Comparison of ENCODE assay signal across 8 mouse cellular contexts in genomic region chr5:137333512-137334174, GRCm38 (mm10). TPM values are rescaled to one million over a fixed set of nuclear protein-coding genes. Genes with fewer than 3 reads are reported as not detected.
DNase-seq lines count a peak whose midpoint lies in the region; ATAC-seq and TF ChIP-seq lines count a peak whose summit lies in the region.

Gene Slc12a9, minus strand, starts transcription at chr5:137333597.

- H3K4me3 ChIP-seq in cortical plate, adult 2 months (ENCODE audit: insufficient read depth, low read length): peak within 1 kb of the TSS; percentile 47

- H3K27ac ChIP-seq in cortical plate, adult 2 months (ENCODE audit: insufficient read depth, low read length): no peak within 1 kb of the TSS

- peak; percentile 97 for ATAC-seq in activated CD4-positive, CD25-positive, alpha-beta regulatory T cell, adult 4 months
- ATAC-seq in megakaryocyte progenitor cell, adult 5-6 weeks (replicated peaks; ENCODE audit: poor library complexity): peak; percentile 96

- peak; percentile 90 to 92 for DNase-seq in gastrocnemius, adult 8-10 months (ENCODE audit: low spot score in 2 of 2)
- DNase-seq in induced T-regulatory cell, adult 2 months (ENCODE audit: low read depth): peak; percentile 98
- peak; percentile 85 to 95 for DNase-seq in left cerebral cortex, adult 9 months (ENCODE audit: low spot score in 2 of 2)
- DNase-seq in right cerebral cortex, postnatal 14 days: peak; percentile 94
- peak; percentile 93 to 95 for DNase-seq in urinary bladder, postnatal 36 days (ENCODE audit: low spot score in 2 of 2)

- TF ChIP-seq POLR2A in cortical plate, adult 2 months (IDR thresholded peaks at IDR 0.05; ENCODE audit: extremely low read depth, insufficient read depth, low read length): 0 out of 2 replicates have a peak, but pooled peaks have one; percentile 51

- H3K4me1 ChIP-seq in cortical plate, adult 2 months (ENCODE audit: control insufficient read depth, insufficient read depth, low read length): peaks cover 2% of the 10 kb centered on the region; the same call in 1 of the 2 replicates

- TF ChIP-seq CTCF in cortical plate, adult 2 months (IDR thresholded peaks at IDR 0.05; ENCODE audit: extremely low read depth, insufficient read depth, low read length): peak; percentile 73

RNA-seq across cellular contexts. Expression of gene Slc12a9, which starts in this region (rescaled TPM):
- polyA plus RNA-seq in activated CD4-positive, CD25-positive, alpha-beta regulatory T cell, adult 4 months (2017; shearing (Covaris generic)): 10 to 100 TPM in 1 of 2 experiments, 1 to 10 TPM in 1; 7.8 to 10.1 TPM
- polyA plus RNA-seq in cortical plate, adult 2 months (2012; rRNA removed): 34.0 and 35.2 TPM in 2 replicates
- total RNA-seq in gastrocnemius, adult 8-10 months (2022): 1 to 10 TPM; 1.7 to 3.6 (median 1.9) TPM
- 2.4 and 4.4 TPM in 2 replicates for total RNA-seq in megakaryocyte progenitor cell, adult 5-6 weeks (2015)
- total RNA-seq in megakaryocyte progenitor cell, adult 5-6 weeks (2017): 5.3 and 5.7 TPM in 2 replicates
